Mouse (Mus musculus) midbrain, postnatal 0 days (tissue): Measurements from ENCODE around the gene Ppp1r16b. TPM values are rescaled to one million over a fixed set of nuclear protein-coding genes. Genes with fewer than 3 reads are reported as not detected.
A peak's percentile ranks its signal among the peaks of the same experiment; 100 is the strongest.

Experiments used
- ATAC-seq: fragments of 200-750 bp; cut with Nextera tagmentation; 2 replicates; pipeline ENCODE4 v1.8.0; 2017; ENCODE audit warnings: moderate number of reproducible peaks, mild to moderate bottlenecking, moderate TSS enrichment, moderate library complexity; ENCODE audit not compliant: low FRiP score
- DNase-seq: peaks from one replicate; pipeline ENCODE4 v3.0.0-alpha.2; 2015; ENCODE audit warnings: low spot score
- H3K27ac ChIP-seq: fragments of 300-500 bp; sonication (generic); 2 replicates; pipeline ENCODE4 v1.5.1; 2014; ENCODE audit warnings: low read depth, mild to moderate bottlenecking, low read length, mixed read lengths
- H3K27me3 ChIP-seq: fragments of 300-500 bp; sonication (generic); 2 replicates; pipeline ENCODE4 v1.6.1; 2014; ENCODE audit warnings: low read length, control low read depth, mixed read lengths; ENCODE audit not compliant: insufficient read depth
- H3K36me3 ChIP-seq: fragments of 300-500 bp; sonication (generic); 2 replicates; pipeline ENCODE4 v1.6.1; 2014; ENCODE audit warnings: low read length, control low read depth, mixed read lengths; ENCODE audit not compliant: insufficient read depth
- H3K4me1 ChIP-seq: fragments of 300-500 bp; sonication (generic); 2 replicates; pipeline ENCODE4 v1.6.1; 2014; ENCODE audit warnings: mild to moderate bottlenecking, control low read depth, antibody characterized with exemption, low read length, mixed read lengths; ENCODE audit not compliant: insufficient read depth
- H3K4me2 ChIP-seq: fragments of 300-500 bp; sonication (generic); 2 replicates; pipeline ENCODE4 v1.6.1; 2014; ENCODE audit warnings: low read depth, mild to moderate bottlenecking, low read length, mixed read lengths; ENCODE audit not compliant: poor library complexity, severe bottlenecking
- H3K4me3 ChIP-seq: fragments of 300-500 bp; sonication (generic); 2 replicates; pipeline ENCODE4 v1.5.1; 2014; ENCODE audit warnings: low read depth, mild to moderate bottlenecking, low read length, moderate library complexity
- H3K9ac ChIP-seq: fragments of 300-500 bp; sonication (generic); replicated peaks from 2 replicates; pipeline ENCODE4 v1.6.1; 2014; ENCODE audit warnings: mild to moderate bottlenecking, low read length, moderate library complexity, mixed read lengths; ENCODE audit not compliant: poor library complexity, severe bottlenecking
- H3K9me3 ChIP-seq: fragments of 300-500 bp; sonication (generic); 2 replicates; pipeline ENCODE4 v1.6.1; 2016; ENCODE audit warnings: low read length, control low read depth
- CTCF ChIP-seq: IDR thresholded peaks from 2 replicates; pipeline ENCODE4 v1.5.1; 2016; ENCODE audit warnings: antibody characterized with exemption, mild to moderate bottlenecking
- WGBS: fragments of 180-500 bp; shearing (Covaris S2); extraction: QIAGEN DNeasy Blood & Tissue Kit; methylation state at CpG from one replicate; pipeline ENCODE4 v1.1.7; 2014; 5-methylcytosine and 5-hydroxymethylcytosine counted together
- polyA plus RNA-seq: library from polyadenylated mRNA; unstranded; fragments of >200 nt; fragmentation: Nextera tagmentation; extraction: Ambion mirVana; gene quantifications from 2 replicates; pipeline ENCODE4 v1.2.1, GENCODE M21; 2015
- total RNA-seq: library from RNA; depleted of rRNA; stranded (reverse); fragments of >200 nt; gene quantifications from 2 replicates; pipeline ENCODE4 v1.2.3, GENCODE M21; 2014; rRNA removed

Ppp1r16b gene
- 30.8 and 32.2 TPM in 2 replicates for total RNA-seq
- 31.0 and 31.6 TPM in 2 replicates for polyA plus RNA-seq

GRCm38 (mm10) chr2:158665098-158665497 lies at the start of gene Ppp1r16b:
Ppp1r16b (plus strand) TSS chr2:158665398.
- ATAC-seq (no peak), DNase-seq (no peak)
- Histone ChIP-seq H3K9ac (no peak within 1 kb of the TSS), H3K9me3 (no peaks in the 10 kb centered on the region), H3K4me3 (no peak within 1 kb of the TSS), H3K4me2 (no peak within 1 kb of the TSS), H3K27ac (no peak within 1 kb of the TSS), H3K27me3 (no peaks in the 10 kb centered on the region), H3K4me1 (peaks cover 19% of the 10 kb centered on the region), H3K36me3 (no peaks in the 10 kb centered on the region)
- no peak for TF ChIP-seq CTCF
- WGBS: 91% methylated on average over 4 of the region's 4 CpGs

- Histone ChIP-seq H3K4me3 (peak overlapping the region; percentile 40; the same call in 1 of the 2 replicates), H3K36me3 (no peaks in the 10 kb centered on the region), H3K9ac (0 out of 2 replicates have a peak overlapping the region, but pooled peaks have one; percentile 36), H3K4me2 (peak overlapping the region; percentile 51), H3K9me3 (no peaks in the 10 kb centered on the region), H3K27ac (peak overlapping the region; percentile 4; the same call in 1 of the 2 replicates), H3K4me1 (no peaks in the 10 kb centered on the region; the same call in 1 of the 2 replicates), H3K27me3 (peaks cover 28% of the 10 kb centered on the region)
- ATAC-seq: no peak
- DNase-seq: no peak
- no peak for TF ChIP-seq CTCF
- 3% methylated on average over 13 of the region's 13 CpGs for WGBS
Observed at GRCm38 (mm10) chr2:158615702-158616101, 49.5 kb upstream of the Ppp1r16b start.

DNA sequence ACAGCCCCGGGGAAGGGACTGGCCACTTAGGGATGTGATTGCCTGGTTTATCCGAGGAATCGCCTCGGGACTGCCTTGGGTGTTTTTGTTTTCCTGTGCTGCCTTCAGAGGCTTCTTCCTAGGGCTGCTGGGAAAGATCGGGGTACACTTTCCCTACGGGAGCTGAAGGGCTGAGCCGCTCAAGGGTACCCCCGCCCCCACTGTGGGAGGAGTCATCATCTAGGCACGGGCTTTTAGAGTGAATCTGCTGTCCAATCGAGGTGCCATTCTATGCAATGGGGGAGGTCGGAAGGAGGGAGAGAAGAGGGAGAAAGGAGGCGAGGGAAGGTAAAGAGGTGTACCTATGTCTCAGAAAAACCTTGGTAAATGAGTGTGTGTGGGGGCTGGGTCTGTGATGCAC lies 48.9 kb upstream of the Ppp1r16b start:
- no peaks in the 10 kb centered on the region for H3K36me3 ChIP-seq
- no peaks in the 10 kb centered on the region for H3K9me3 ChIP-seq
- peak overlapping the region; percentile 51 for H3K4me2 ChIP-seq
- no peak overlapping the region for H3K9ac ChIP-seq
- peak overlapping the region; percentile 40; the same call in 1 of the 2 replicates for H3K4me3 ChIP-seq
- DNase-seq: peak; percentile 74
- H3K27me3 ChIP-seq: peaks cover 25% of the 10 kb centered on the region
- TF ChIP-seq CTCF: no peak
- 2% methylated on average over 12 of the region's 12 CpGs for WGBS
- ATAC-seq: peak; percentile 51
- no peaks in the 10 kb centered on the region; the same call in 1 of the 2 replicates for H3K4me1 ChIP-seq
- H3K27ac ChIP-seq: peak overlapping the region; percentile 4; the same call in 1 of the 2 replicates

- Histone ChIP-seq H3K27me3 (peaks cover 23% of the 10 kb centered on the region), H3K4me1 (no peaks in the 10 kb centered on the region; the same call in 1 of the 2 replicates), H3K36me3 (no peaks in the 10 kb centered on the region), H3K4me2 (peak overlapping the region; percentile 51), H3K27ac (peak overlapping the region; percentile 4; the same call in 1 of the 2 replicates), H3K9me3 (no peaks in the 10 kb centered on the region), H3K9ac (no peak overlapping the region), H3K4me3 (peak overlapping the region; percentile 40; the same call in 1 of the 2 replicates)
- DNase-seq (peak; percentile 33), ATAC-seq (peak; percentile 42; the same call in 1 of the 2 replicates)
- peak; percentile 18; the same call in 1 of the 2 replicates for TF ChIP-seq CTCF
- 7% methylated on average over 11 of the region's 11 CpGs for WGBS
Observed at GRCm38 (mm10) chr2:158616790-158617189, 48.4 kb upstream of the Ppp1r16b start.

- Histone ChIP-seq H3K36me3 (peaks cover 11% of the 10 kb centered on the region; the same call in 1 of the 2 replicates), H3K4me1 (peaks cover 3% of the 10 kb centered on the region; the same call in 1 of the 2 replicates), H3K27me3 (no peaks in the 10 kb centered on the region), H3K27ac (peak within 1 kb of the TSS; percentile 80), H3K4me3 (peak within 1 kb of the TSS; percentile 93), H3K4me2 (peak within 1 kb of the TSS; percentile 69), H3K9me3 (no peaks in the 10 kb centered on the region), H3K9ac (peak within 1 kb of the TSS; percentile 81)
- TF ChIP-seq CTCF: peak; percentile 46
- ATAC-seq: peak; percentile 90
- WGBS: 0% methylated on average over 39 of the region's 39 CpGs
- DNase-seq: peak; percentile 98
Observed at GRCm38 (mm10) chr2:158624718-158625222, 40.4 kb upstream of the Ppp1r16b start, which contains the start of gene Actr5. Actr5 (plus strand) TSS chr2:158624888.

DNA sequence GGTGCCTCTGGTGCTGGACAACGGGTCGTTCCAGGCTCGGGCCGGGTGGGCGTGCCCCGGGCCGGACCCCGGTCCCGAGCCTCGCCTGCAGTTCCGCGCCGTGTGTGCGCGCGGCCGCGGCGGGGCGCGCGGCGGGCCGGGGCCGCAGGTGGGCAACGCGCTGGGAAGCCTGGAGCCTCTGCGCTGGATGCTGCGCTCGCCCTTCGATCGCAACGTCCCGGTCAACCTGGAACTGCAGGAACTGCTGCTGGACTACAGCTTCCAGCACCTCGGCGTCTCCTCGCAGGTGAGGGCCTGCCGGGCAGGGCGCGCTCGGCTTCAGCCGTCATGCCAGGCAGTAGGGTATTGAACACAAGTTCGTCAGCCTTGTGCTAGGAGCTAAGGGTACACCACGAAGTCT lies 40.0 kb upstream of the Ppp1r16b start:
- Histone ChIP-seq H3K4me2 (peak overlapping the region; percentile 69), H3K9me3 (no peaks in the 10 kb centered on the region), H3K27ac (peak overlapping the region; percentile 80), H3K27me3 (no peaks in the 10 kb centered on the region), H3K4me3 (peak overlapping the region; percentile 93), H3K36me3 (peaks cover 14% of the 10 kb centered on the region), H3K9ac (peak overlapping the region; percentile 81), H3K4me1 (peaks cover 3% of the 10 kb centered on the region; the same call in 1 of the 2 replicates)
- TF ChIP-seq CTCF: no peak
- DNase-seq (peak; percentile 9), ATAC-seq (peak; percentile 63)
- under 1% methylated on average over 37 of the region's 44 CpGs for WGBS
